Mouse (Mus musculus) spleen, adult 2 months (tissue): Measurements from ENCODE around the gene Fam180a.
"Not testable (repeated sequence)": the region's sequence is repeated elsewhere in the genome, so short reads cannot be mapped to it uniquely, and the experiment has no call there.

Experiments used
- CTCF ChIP-seq: fragments of 200-500 bp; IDR thresholded peaks from 2 replicates; pipeline ENCODE4 v1.5.1; 2011; ENCODE audit warnings: mild to moderate bottlenecking, inconsistent platforms; ENCODE audit not compliant: insufficient read depth, insufficient read length, insufficient replicate concordance; ENCODE audit errors: extremely low read depth
- POLR2A ChIP-seq: fragments of 200-500 bp; IDR thresholded peaks from 2 replicates; pipeline ENCODE4 v1.6.1; 2011; ENCODE audit warnings: low read depth, low read length, inconsistent platforms

DNA sequence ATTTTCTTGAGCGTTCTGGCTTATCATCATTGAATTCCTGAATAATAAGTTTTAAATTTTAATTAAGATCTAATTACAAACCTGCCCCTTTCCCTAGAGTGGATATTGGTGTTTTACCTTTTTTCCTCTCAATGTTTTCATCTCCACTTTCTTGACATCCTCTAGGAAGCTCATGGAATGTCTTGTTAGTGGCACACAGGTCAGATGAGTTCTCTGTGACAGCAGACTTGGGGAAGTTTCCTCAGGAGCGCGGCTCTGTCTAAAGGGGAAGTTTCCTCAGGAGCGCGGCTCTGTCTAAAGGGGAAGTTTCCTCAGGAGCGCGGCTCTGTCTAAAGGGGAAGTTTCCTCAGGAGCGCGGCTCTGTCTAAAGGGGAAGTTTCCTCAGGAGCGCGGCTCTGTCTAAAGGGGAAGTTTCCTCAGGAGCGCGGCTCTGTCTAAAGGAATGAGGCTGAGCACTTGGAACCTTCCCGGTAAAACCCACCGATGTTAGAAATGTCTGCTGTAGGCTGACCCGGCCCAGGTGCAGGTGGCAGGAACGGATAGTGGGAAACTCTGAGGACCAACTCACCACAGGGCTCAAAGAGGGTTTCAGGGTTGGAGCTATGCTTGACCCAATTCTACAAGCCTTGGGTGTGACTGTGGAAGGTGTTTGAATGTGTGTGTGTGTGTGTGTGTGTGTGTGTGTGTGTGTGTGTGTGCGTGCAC lies 43.8 kb upstream of the Fam180a start:
- not testable (repeated sequence) for TF ChIP-seq CTCF, POLR2A
